Mouse (Mus musculus) myocyte (in vitro differentiated cells): ENCODE measurements around the gene Olfr630. TPM values are rescaled to one million over a fixed set of nuclear protein-coding genes. Genes with fewer than 3 reads are reported as not detected.
"Not testable (repeated sequence)": the region's sequence is repeated elsewhere in the genome, so short reads cannot be mapped to it uniquely, and the experiment has no call there.

Source experiments
- H3K27me3 ChIP-seq: one replicate; pipeline ENCODE4 v1.6.1; 2011; ENCODE audit not compliant: control insufficient read depth, insufficient read depth, insufficient read length
- H3K36me3 ChIP-seq: one replicate; pipeline ENCODE4 v1.6.1; 2011; ENCODE audit not compliant: control insufficient read depth, insufficient read depth
- H3K4me2 ChIP-seq: one replicate; pipeline ENCODE4 v1.6.1; 2011; ENCODE audit warnings: low read depth, control low read depth
- H3K4me3 ChIP-seq: one replicate; pipeline ENCODE4 v1.5.1; 2011; ENCODE audit warnings: mild to moderate bottlenecking, control low read depth, moderate library complexity
- H3K79me2 ChIP-seq: one replicate; pipeline ENCODE4 v1.6.1; 2011; ENCODE audit not compliant: control insufficient read depth, insufficient read depth
- H3ac ChIP-seq: one replicate; pipeline ENCODE4 v1.6.1; 2011; ENCODE audit not compliant: control insufficient read depth, insufficient read length
- CEBPB ChIP-seq: IDR thresholded peaks from 2 replicates; pipeline ENCODE4 v1.6.1; 2011; ENCODE audit warnings: mild to moderate bottlenecking, moderate library complexity; ENCODE audit not compliant: poor library complexity, insufficient read depth, severe bottlenecking
- E2F4 ChIP-seq: IDR thresholded peaks from one replicate; pipeline ENCODE4 v1.6.1; 2011; ENCODE audit warnings: mild to moderate bottlenecking, control low read depth, moderate library complexity; ENCODE audit not compliant: insufficient read depth
- MAX ChIP-seq: IDR thresholded peaks from one replicate; pipeline ENCODE4 v1.6.1; 2011; ENCODE audit warnings: low read depth, mild to moderate bottlenecking, control low read depth
- MYOD1 ChIP-seq, 3 experiments: IDR thresholded peaks; one replicate each; pipeline ENCODE4 v1.6.1; 2011; ENCODE audit warnings: control low read depth in 2 of 3, low read depth in 2 of 3, mild to moderate bottlenecking in 2 of 3, moderate library complexity in 1 of 3; ENCODE audit not compliant: insufficient read length in 2 of 3, control insufficient read depth in 1 of 3
- MYOG ChIP-seq, 3 experiments: IDR thresholded peaks; one replicate each; pipeline ENCODE4 v1.6.1; 2011; ENCODE audit warnings: control low read depth in 2 of 3, low read depth in 2 of 3, mild to moderate bottlenecking in 2 of 3; ENCODE audit not compliant: insufficient read length in 2 of 3, control insufficient read depth in 1 of 3, insufficient read depth in 1 of 3
- POLR2A ChIP-seq: IDR thresholded peaks from one replicate; pipeline ENCODE4 v1.6.1; 2011; ENCODE audit warnings: low read depth, mild to moderate bottlenecking, control low read depth, moderate library complexity; ENCODE audit not compliant: insufficient read length
- POLR2AphosphoS2 ChIP-seq: IDR thresholded peaks from one replicate; pipeline ENCODE4 v1.6.1; 2011; ENCODE audit warnings: low read depth, control low read depth; ENCODE audit not compliant: insufficient read length
- REST ChIP-seq: IDR thresholded peaks from one replicate; pipeline ENCODE4 v1.6.1; 2011; ENCODE audit warnings: mild to moderate bottlenecking, control low read depth, moderate library complexity; ENCODE audit not compliant: insufficient read depth, insufficient read length
- SRF ChIP-seq: IDR thresholded peaks from one replicate; pipeline ENCODE4 v1.6.1; 2011; ENCODE audit warnings: low read depth; ENCODE audit not compliant: control insufficient read depth, insufficient read length
- TCF12 ChIP-seq: IDR thresholded peaks from one replicate; pipeline ENCODE4 v1.6.1; 2011; ENCODE audit warnings: mild to moderate bottlenecking, control low read depth; ENCODE audit not compliant: poor library complexity, insufficient read depth, severe bottlenecking
- TCF3 ChIP-seq: IDR thresholded peaks from one replicate; pipeline ENCODE4 v1.6.1; 2011; ENCODE audit warnings: low read depth, control low read depth; ENCODE audit not compliant: insufficient read length
- USF1 ChIP-seq: IDR thresholded peaks from one replicate; pipeline ENCODE4 v1.6.1; 2011; ENCODE audit warnings: low read depth, mild to moderate bottlenecking, control low read depth, moderate library complexity
- polyA plus RNA-seq: library from polyadenylated mRNA; unstranded; fragments of >200 nt; fragmentation: generic; extraction: Trizol; gene quantifications from one replicate; pipeline ENCODE4 v1.2.1, GENCODE M21; 2012; ENCODE audit warnings: missing spikeins

The Olfr630 gene
- not detected for polyA plus RNA-seq

DNA sequence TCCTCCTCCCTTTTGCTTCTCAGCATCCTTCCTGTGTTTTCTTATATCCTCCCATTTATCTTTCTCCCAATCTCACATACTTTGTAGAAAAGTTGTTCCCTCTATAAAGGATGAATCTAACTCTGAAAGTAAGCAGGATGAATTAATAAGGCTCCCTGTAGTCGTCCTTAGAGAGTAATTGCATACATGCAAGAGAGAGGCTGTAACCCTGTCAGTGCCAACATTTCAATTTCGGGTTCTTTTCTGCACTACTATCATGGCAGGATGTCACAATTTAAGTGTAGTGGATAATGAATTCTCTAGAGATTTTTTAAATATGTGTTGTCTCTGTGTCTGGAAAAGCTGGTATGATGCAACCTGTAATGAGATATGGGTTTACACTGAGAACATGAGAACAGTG is at the start of gene Olfr630:
TSS of gene Olfr630 (minus strand) at position 101 of the 400 bp plus-strand sequence.
- Histone ChIP-seq H3ac (no peak within 1 kb of the TSS), H3K36me3 (no peaks in the 10 kb centered on the region), H3K4me2 (no peak within 1 kb of the TSS), H3K79me2 (no peaks in the 10 kb centered on the region), H3K27me3 (no peaks in the 10 kb centered on the region), H3K4me3 (no peak within 1 kb of the TSS)
- TF ChIP-seq POLR2A (no peak), TCF12 (no peak), MAX (no peak), USF1 (no peak), MYOG (IDR thresholded peaks at IDR 0.05; ENCODE audit: control insufficient read depth in 1 of 3, insufficient read depth in 1 of 3, insufficient read length in 2 of 3, low read depth in 2 of 3) (no peak)

DNA sequence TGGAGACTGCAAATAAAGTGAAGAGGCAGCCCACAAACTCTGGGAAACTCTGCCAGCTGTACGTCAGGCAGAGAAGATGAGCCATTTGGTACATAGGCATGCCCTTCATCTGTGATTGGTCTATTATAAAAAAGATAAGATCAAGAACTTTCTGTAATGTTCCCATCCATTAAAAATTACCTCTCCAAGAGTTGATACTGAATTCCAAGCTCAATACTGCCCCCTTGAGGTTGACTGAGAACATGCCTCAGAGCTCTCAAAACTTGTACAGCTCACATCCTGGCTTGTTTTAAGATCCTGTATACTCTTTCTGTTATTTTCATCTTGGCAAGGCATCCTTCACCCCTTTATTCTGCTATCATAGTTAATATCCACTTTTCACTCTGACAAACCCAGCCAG is 49.7 kb upstream of the Olfr630 start:
- Histone ChIP-seq H3K79me2 (no peaks in the 10 kb centered on the region), H3K4me3 (no peak overlapping the region), H3K4me2 (no peak overlapping the region), H3ac (no peak overlapping the region), H3K36me3 (no peaks in the 10 kb centered on the region), H3K27me3 (no peaks in the 10 kb centered on the region)
- TF ChIP-seq SRF: no peak
- no peak for TF ChIP-seq CEBPB
- no peak for TF ChIP-seq POLR2A
- no peak for TF ChIP-seq POLR2AphosphoS2
- TF ChIP-seq USF1: no peak
- no peak for TF ChIP-seq E2F4
- TF ChIP-seq TCF12: no peak
- no peak for TF ChIP-seq MYOD1 (IDR thresholded peaks at IDR 0.05; ENCODE audit: control insufficient read depth in 1 of 3, insufficient read length in 2 of 3, low read depth in 2 of 3)
- no peak for TF ChIP-seq REST
- TF ChIP-seq TCF3: no peak
- no peak for TF ChIP-seq MYOG (IDR thresholded peaks at IDR 0.05; ENCODE audit: control insufficient read depth in 1 of 3, insufficient read depth in 1 of 3, insufficient read length in 2 of 3, low read depth in 2 of 3)
- TF ChIP-seq MAX: no peak

DNA sequence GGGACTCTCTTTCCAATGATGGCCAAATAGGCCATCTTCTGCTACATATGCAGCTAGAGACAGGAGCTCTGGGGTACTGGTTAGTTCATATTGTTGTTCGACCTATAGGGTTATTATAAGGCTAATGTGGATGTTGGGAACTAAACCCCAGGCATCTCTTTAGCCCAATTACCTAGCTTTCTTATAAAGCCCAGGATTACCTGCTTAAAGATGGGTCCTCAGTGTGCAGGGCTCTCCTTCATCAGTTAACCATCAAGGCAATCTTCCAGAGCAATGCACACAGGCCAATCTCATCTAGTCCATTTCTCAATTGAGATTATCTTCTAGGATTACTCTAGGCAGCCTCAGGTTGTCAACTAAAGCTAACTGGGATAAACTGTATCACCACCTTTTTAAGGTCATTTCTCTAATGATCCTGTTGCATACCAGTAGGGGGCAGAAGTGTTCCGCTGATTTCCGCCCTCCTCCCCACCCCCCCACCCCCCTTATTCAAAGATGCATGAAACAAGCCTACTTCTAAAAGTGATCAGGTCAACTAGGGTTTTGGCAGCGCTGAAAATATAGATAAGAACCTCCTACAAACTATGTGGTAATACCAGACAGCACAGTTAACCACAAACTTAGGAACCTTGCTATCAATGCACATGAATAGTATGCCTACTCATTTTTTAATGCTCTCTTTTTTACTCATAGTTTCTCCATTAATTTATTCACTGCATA is 35.7 kb upstream of the Olfr630 start:
- no peaks in the 10 kb centered on the region for H3K36me3 ChIP-seq
- no peaks in the 10 kb centered on the region for H3K79me2 ChIP-seq
- no peak overlapping the region for H3K4me2 ChIP-seq
- no peak overlapping the region for H3K4me3 ChIP-seq
- no peaks in the 10 kb centered on the region for H3K27me3 ChIP-seq
- TF ChIP-seq SRF (no peak), REST (no peak), MYOD1 (IDR thresholded peaks at IDR 0.05; ENCODE audit: control insufficient read depth in 1 of 3, insufficient read length in 2 of 3, low read depth in 2 of 3) (no peak), TCF12 (no peak), MYOG (IDR thresholded peaks at IDR 0.05; ENCODE audit: control insufficient read depth in 1 of 3, insufficient read depth in 1 of 3, insufficient read length in 2 of 3, low read depth in 2 of 3) (no peak), USF1 (no peak), POLR2A (no peak), E2F4 (no peak)
- no peak overlapping the region for H3ac ChIP-seq

DNA sequence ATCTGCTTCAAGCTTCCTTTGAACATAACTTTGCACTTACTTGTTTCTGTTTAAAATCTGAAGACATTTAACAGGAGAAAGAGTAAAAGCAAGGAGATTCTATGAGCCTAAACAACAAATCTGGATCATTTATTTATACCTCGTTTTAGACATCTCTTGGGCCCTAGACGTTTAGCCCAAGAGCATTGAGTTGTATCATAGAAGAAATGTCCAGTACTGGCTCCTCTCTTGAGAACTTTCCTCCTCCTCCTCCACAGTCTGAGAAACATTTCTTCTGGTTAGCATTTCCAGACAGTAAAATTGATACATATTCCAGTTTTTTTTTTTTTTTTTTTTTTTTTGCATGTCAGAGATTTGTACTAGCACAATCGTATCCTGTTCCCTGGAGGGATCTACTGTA is 34.6 kb upstream of the Olfr630 start, which contains the start of gene Olfr67:
TSS of gene Olfr67 (minus strand) at position 101 of the 400 bp plus-strand sequence.
- no peak for TF ChIP-seq POLR2AphosphoS2
- TF ChIP-seq REST: no peak
- TF ChIP-seq SRF: no peak
- TF ChIP-seq MAX: no peak
- no peak within 1 kb of the TSS for H3K4me2 ChIP-seq
- H3K27me3 ChIP-seq: no peaks in the 10 kb centered on the region

DNA sequence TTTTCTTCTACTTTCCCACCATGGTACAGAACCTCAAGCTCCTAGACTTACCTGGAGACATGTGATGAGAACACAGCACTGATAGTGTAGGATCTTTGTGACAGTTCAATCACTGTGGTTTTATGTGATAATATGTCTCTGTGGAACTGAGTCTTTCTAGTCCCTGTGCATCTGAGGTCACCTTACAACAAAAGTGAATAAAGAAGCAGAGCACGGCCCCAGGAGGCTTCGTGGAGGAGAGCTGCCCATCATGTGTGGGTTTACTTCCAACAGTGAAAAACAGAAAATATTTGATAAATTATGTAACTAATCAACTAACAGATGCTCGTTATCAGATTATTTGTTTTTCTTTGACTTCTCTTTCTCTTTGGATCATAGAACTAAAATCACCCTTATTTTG is 22.5 kb upstream of the Olfr630 start, which contains the start of gene Olfr68:
TSS of gene Olfr68 (minus strand) at position 101 of the 400 bp plus-strand sequence.
- Histone ChIP-seq H3K4me3 (no peak within 1 kb of the TSS), H3ac (no peak within 1 kb of the TSS), H3K4me2 (no peak within 1 kb of the TSS), H3K36me3 (no peaks in the 10 kb centered on the region), H3K79me2 (no peaks in the 10 kb centered on the region), H3K27me3 (no peaks in the 10 kb centered on the region)
- TF ChIP-seq MAX: no peak
- TF ChIP-seq CEBPB: no peak
- TF ChIP-seq TCF12: no peak
- no peak for TF ChIP-seq REST
- TF ChIP-seq USF1: no peak
- TF ChIP-seq MYOG (IDR thresholded peaks at IDR 0.05; ENCODE audit: control insufficient read depth in 1 of 3, insufficient read depth in 1 of 3, insufficient read length in 2 of 3, low read depth in 2 of 3): no peak
- no peak for TF ChIP-seq TCF3
- no peak for TF ChIP-seq MYOD1 (IDR thresholded peaks at IDR 0.05; ENCODE audit: control insufficient read depth in 1 of 3, insufficient read length in 2 of 3, low read depth in 2 of 3)
- no peak for TF ChIP-seq POLR2A
- no peak for TF ChIP-seq SRF
- TF ChIP-seq E2F4: no peak
- no peak for TF ChIP-seq POLR2AphosphoS2

More for the DNA sequence above, 34.6 kb upstream of the Olfr630 start, which contains the start of gene Olfr67:
- H3K79me2 ChIP-seq: no peaks in the 10 kb centered on the region
- no peaks in the 10 kb centered on the region for H3K36me3 ChIP-seq
- no peak within 1 kb of the TSS for H3ac ChIP-seq
- no peak within 1 kb of the TSS for H3K4me3 ChIP-seq

DNA sequence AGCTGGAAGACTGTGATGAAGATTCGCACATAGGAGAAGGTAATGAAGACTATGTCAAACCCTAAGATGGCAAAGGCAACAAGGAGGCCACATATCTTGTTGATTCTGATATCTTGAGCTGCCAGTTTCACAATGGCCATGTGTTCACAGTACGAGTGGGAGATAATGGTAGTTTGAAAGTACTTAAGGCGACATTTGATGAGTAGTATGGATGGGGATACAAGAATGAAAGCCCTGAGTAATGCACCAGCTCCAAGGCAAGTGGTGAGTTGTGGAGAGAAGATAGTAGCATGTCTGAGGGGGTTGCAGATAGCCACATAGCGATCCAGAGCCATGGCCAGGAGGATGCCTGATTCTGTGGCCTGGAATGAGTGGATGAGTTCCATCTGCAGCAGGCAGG is 20.5 kb upstream of the Olfr630 start:
- H3K79me2 ChIP-seq, H3ac ChIP-seq, H3K4me3 ChIP-seq, H3K4me2 ChIP-seq, H3K36me3 ChIP-seq, H3K27me3 ChIP-seq: not testable (repeated sequence)
